Mouse (Mus musculus) stomach, embryonic 16.5 days (tissue): ENCODE measurements around the gene Thnsl2. TPM values are rescaled to one million over a fixed set of nuclear protein-coding genes. Genes with fewer than 3 reads are reported as not detected.
A peak's percentile ranks its signal among the peaks of the same experiment; 100 is the strongest.

Experiments
- ATAC-seq: fragments of 200-750 bp; cut with Nextera tagmentation; 2 replicates; pipeline ENCODE4 v1.8.0; 2017; ENCODE audit warnings: moderate number of reproducible peaks, moderate TSS enrichment; ENCODE audit not compliant: insufficient read depth, low FRiP score
- H3K27ac ChIP-seq: fragments of 300-500 bp; sonication (generic); 2 replicates; pipeline ENCODE4 v1.5.1; 2014; ENCODE audit warnings: low read length
- H3K27me3 ChIP-seq: fragments of 300-500 bp; sonication (generic); 2 replicates; pipeline ENCODE4 v1.6.1; 2014; ENCODE audit warnings: low read length, control low read depth, mixed read lengths; ENCODE audit not compliant: control insufficient read depth, insufficient read depth
- H3K36me3 ChIP-seq: fragments of 300-500 bp; sonication (generic); 2 replicates; pipeline ENCODE4 v1.6.1; 2014; ENCODE audit warnings: low read length; ENCODE audit not compliant: control insufficient read depth, insufficient read depth
- H3K4me1 ChIP-seq: fragments of 300-500 bp; sonication (generic); 2 replicates; pipeline ENCODE4 v1.6.1; 2014; ENCODE audit warnings: low read length, control low read depth, mixed read lengths; ENCODE audit not compliant: control insufficient read depth, insufficient read depth
- H3K4me2 ChIP-seq: fragments of 300-500 bp; sonication (generic); 2 replicates; pipeline ENCODE4 v1.6.1; 2014; ENCODE audit warnings: low read depth, low read length, mixed read lengths
- H3K4me3 ChIP-seq: fragments of 300-500 bp; sonication (generic); replicated peaks from 2 replicates; pipeline ENCODE4 v1.5.1; 2014; ENCODE audit warnings: mild to moderate bottlenecking, low read length
- H3K9ac ChIP-seq: fragments of 300-500 bp; sonication (generic); 2 replicates; pipeline ENCODE4 v1.6.1; 2014; ENCODE audit warnings: low read length
- H3K9me3 ChIP-seq: fragments of 300-500 bp; sonication (generic); replicated peaks from 2 replicates; pipeline ENCODE4 v1.6.1; 2016; ENCODE audit warnings: low read length, control low read depth; ENCODE audit not compliant: control insufficient read depth
- WGBS: fragments of 180-500 bp; shearing (Covaris S2); extraction: QIAGEN DNeasy Blood & Tissue Kit; methylation state at CpG from one replicate; pipeline ENCODE4 v1.1.7; 2014; 5-methylcytosine and 5-hydroxymethylcytosine counted together
- polyA plus RNA-seq: library from polyadenylated mRNA; unstranded; fragments of >200 nt; fragmentation: Nextera tagmentation; extraction: Ambion mirVana; gene quantifications from 2 replicates; pipeline ENCODE4 v1.2.1, GENCODE M21; 2015

Gene Thnsl2
- polyA plus RNA-seq, 1 experiment from 2014 or later: 12.7 TPM

DNA sequence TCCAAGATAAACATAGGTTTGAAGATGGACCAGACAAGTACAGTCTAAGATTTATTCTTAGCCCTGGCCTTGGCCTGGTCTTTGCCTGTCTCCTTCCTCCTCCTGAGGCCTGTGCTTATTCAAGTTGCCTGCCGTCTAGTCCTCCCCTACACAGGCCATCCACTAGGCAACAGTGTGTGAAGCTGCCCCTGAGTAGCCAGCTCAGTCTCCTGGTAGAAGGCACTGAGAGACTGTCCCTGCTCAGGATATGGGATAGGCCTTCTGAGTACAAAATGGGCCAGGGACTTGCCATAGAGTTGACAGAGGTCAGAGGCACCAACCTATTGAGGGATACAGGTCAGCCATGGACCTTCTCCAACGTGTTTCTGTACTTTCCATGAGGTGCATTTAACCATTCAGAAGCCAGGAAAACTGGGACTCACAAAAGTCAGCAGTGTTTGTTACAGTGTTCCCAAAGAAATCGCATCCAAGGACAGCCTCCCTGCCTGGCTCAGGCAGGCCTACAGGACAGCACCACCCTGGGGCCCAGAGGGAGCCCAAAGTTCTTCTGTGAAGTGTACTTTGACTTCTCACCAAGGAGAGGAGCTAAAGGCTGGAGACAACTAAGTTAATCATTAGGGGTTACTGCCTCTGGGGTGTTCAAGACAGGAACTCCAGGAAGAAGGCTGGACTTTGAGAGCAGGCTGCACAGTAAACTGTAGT, 1.2 kb upstream of the Thnsl2 start:
- Histone ChIP-seq H3K27me3 (no peaks in the 10 kb centered on the region), H3K27ac (peak overlapping the region; percentile 62), H3K4me1 (peaks cover 5% of the 10 kb centered on the region; the same call in 1 of the 2 replicates), H3K9ac (0 out of 2 replicates have a peak overlapping the region, but pooled peaks have one; percentile 6), H3K9me3 (no peaks in the 10 kb centered on the region), H3K36me3 (no peaks in the 10 kb centered on the region), H3K4me2 (no peak overlapping the region), H3K4me3 (no peak overlapping the region)
- ATAC-seq: no peak; the same call in 1 of the 2 replicates
- 50% methylated on average over 3 of the region's 3 CpGs for WGBS

DNA sequence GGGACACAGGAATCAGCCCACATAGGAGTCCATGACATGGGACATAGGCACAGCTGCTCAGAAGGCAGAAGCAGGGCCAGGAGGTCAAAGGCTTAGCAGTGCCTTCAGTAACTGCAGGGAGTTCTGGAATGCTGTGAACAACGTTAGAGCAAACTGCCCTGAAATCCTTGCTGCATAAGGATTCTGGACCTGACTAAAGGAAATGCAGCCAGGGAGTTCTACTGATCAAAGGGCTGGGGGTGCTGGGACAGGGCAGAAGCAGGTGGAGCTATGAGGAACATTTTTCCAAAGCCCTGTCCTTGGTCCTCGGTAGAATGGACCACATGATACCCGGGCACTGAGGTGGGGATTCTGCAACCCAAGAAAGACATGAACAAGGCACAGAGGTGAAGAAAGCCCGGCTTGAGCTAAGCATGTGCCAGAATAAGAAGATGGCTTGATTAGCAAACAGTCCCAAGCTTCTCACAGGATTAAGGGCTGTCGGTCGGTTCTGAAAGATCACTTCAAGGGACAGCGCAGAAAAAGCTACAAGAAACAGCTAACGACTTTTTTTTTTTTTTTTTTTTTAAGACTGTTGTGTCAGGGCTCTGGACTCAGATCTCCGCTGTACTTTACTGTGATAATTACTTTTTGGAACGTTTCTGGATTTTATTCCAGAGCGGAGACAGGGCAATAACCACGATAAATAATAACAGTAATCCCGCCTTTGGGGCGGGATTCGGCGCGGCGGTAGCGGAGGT, 915 bp downstream of the Thnsl2 start:
- Histone ChIP-seq H3K4me2 (peak overlapping the region; percentile 76), H3K27me3 (no peaks in the 10 kb centered on the region), H3K27ac (peak overlapping the region; percentile 85; the same call in 1 of the 2 replicates), H3K9me3 (no peaks in the 10 kb centered on the region), H3K4me3 (peak overlapping the region; percentile 63), H3K4me1 (peaks cover 5% of the 10 kb centered on the region; the same call in 1 of the 2 replicates), H3K9ac (peak overlapping the region; percentile 74), H3K36me3 (no peaks in the 10 kb centered on the region)
- WGBS: 2% methylated on average over 19 of the region's 19 CpGs
- no peak for ATAC-seq

DNA sequence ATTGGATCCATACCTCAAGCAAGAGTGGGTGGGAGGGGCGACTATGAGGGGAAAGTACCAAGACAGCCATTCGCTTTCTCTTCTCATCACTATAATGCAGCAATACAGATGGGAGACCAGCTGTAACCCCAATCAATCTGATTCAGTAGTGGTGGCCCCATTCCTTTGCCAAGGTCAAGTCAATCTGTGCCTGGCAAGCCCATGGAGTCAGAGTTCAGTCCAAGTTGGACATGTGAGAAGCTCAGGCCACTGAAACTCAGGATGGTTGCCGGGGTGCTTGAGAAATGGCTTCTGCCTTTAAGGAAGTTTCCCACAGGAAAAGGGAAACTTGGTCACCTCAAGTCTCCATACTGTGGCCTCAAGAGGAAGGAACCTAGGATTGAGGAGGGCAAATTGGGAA, 9.2 kb downstream of the Thnsl2 start:
- no peaks in the 10 kb centered on the region for H3K36me3 ChIP-seq
- WGBS: 84% methylated on average over 3 of the region's 3 CpGs
- H3K4me3 ChIP-seq: no peak overlapping the region
- H3K9me3 ChIP-seq: no peaks in the 10 kb centered on the region
- no peak overlapping the region for H3K27ac ChIP-seq
- H3K9ac ChIP-seq: no peak overlapping the region
- no peak overlapping the region for H3K4me2 ChIP-seq
- H3K27me3 ChIP-seq: no peaks in the 10 kb centered on the region
- H3K4me1 ChIP-seq: no peaks in the 10 kb centered on the region
- no peak for ATAC-seq

DNA sequence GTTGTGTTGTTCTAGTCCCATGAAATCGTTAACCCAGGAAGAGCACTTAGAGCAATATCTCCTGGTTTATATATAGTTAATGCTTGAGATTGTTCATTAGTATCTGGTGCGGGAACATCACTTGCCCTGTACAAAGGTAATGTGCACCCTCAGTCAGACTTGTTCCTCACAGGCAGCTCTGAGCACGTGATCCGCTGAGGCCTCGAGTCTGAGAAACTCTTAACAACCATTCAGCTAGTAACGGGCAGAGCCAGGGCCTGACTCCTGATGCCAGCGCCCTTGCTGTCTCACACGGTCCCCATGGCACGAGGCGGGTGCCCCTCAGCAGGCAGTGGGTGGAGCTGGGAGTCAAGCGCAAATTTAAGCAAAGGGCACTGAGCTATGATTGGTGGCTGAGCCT, 10.7 kb downstream of the Thnsl2 start:
- Histone ChIP-seq H3K4me1 (no peaks in the 10 kb centered on the region), H3K9me3 (no peaks in the 10 kb centered on the region), H3K27me3 (no peaks in the 10 kb centered on the region), H3K4me3 (no peak overlapping the region), H3K27ac (no peak overlapping the region), H3K4me2 (no peak overlapping the region), H3K36me3 (no peaks in the 10 kb centered on the region), H3K9ac (no peak overlapping the region)
- ATAC-seq: no peak
- WGBS: 81% methylated on average over 11 of the region's 11 CpGs

DNA sequence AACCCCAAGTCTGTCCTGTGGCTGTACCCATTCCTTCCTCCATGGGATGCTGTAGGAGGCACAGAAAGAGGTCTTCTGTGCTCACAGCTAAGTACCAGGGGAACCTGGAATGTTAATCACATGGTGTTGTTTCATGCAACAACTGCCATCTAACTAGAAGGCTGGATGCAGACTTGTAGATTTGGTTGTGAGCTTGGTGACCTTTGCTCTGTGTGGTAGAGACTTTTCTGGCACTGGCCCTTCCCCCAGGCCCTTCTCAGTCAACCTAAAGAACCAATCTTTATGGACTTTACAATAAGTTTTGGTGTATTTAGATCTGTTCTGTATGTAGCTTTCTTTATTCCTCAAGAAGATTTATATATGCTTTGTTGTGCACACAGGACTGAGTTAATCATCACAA, 13.2 kb downstream of the Thnsl2 start:
- Histone ChIP-seq H3K9me3 (no peaks in the 10 kb centered on the region), H3K36me3 (no peaks in the 10 kb centered on the region), H3K4me1 (no peaks in the 10 kb centered on the region), H3K4me3 (no peak overlapping the region), H3K27me3 (no peaks in the 10 kb centered on the region), H3K9ac (no peak overlapping the region), H3K27ac (no peak overlapping the region), H3K4me2 (no peak overlapping the region)
- no peak for ATAC-seq

DNA sequence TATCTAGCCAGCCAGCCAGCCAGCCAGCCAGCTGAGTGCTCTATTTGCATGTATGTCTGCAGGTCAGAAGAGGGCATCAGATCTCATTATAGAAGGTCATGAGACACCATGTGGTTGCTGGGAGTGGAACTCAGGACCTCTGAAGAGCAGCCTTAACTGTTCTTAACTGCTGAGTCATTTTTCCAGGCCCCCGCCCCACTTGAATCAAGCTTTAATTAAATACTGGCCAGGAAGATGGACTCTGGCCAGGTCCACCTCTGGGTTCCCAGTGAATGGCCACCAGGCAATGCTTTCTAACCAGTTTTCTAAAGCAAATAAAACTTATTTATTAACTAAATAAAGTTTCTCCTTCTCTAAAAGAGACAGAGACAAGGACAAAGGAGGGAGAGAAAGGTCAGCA, 14.0 kb downstream of the Thnsl2 start:
- H3K27ac ChIP-seq: no peak overlapping the region
- H3K4me2 ChIP-seq: no peak overlapping the region
- no peaks in the 10 kb centered on the region for H3K36me3 ChIP-seq
- no peaks in the 10 kb centered on the region for H3K27me3 ChIP-seq
- H3K9me3 ChIP-seq: no peaks in the 10 kb centered on the region
- no peak overlapping the region for H3K4me3 ChIP-seq
- no peak for ATAC-seq
- no peak overlapping the region for H3K9ac ChIP-seq
- 63% methylated on average over 1 of the region's 1 CpGs for WGBS
- H3K4me1 ChIP-seq: no peaks in the 10 kb centered on the region

DNA sequence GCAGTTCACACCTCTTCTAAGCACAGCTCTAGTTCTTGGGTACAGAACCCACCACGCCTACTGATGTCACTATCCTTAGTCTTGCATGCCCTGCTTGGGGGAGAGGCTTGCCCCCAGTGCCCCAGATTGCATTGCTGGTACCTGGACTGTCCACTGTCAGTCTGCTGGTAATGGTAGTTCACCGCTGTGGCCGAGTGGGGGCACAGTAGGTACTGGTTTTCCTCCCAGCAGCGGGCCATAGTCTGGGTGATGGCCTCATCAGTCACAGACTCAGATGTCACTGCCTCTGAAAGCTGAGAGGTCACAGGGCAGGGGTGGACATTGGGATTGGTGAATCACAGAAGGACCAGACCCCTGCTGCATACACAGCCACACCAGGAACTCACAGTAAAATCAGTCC, 15.2 kb downstream of the Thnsl2 start:
- Histone ChIP-seq H3K4me1 (no peaks in the 10 kb centered on the region), H3K9me3 (no peaks in the 10 kb centered on the region), H3K4me3 (no peak overlapping the region), H3K36me3 (no peaks in the 10 kb centered on the region), H3K4me2 (no peak overlapping the region), H3K27ac (no peak overlapping the region), H3K9ac (no peak overlapping the region), H3K27me3 (no peaks in the 10 kb centered on the region)
- WGBS: 45% methylated on average over 4 of the region's 4 CpGs
- no peak for ATAC-seq

DNA sequence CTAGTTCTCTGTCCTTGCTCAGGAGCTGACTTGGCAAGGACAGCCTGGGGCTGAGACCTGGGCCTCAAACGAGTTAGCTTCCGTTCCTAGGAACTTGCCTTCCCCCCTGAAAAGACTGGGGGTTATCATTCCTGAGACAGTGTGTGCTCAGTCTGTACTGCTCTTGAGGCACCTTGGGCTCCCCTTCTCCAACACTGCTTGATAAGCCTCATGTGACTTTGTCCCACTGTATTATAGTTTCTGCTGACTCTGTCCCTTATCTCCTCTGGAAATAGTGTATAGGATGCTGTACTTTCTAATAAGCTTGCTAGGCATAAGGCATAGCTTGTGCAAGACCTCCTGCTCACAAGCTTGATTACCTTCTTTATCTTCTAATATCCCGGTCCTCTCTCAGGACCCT, 17.9 kb downstream of the Thnsl2 start:
- Histone ChIP-seq H3K4me1 (no peaks in the 10 kb centered on the region), H3K27ac (no peak overlapping the region), H3K4me2 (no peak overlapping the region), H3K4me3 (no peak overlapping the region), H3K36me3 (no peaks in the 10 kb centered on the region), H3K9me3 (no peaks in the 10 kb centered on the region), H3K9ac (no peak overlapping the region), H3K27me3 (no peaks in the 10 kb centered on the region)
- ATAC-seq: 0 out of 2 replicates have a peak, but pooled peaks have one; percentile 47
- 62% methylated on average over 3 of the region's 3 CpGs for WGBS

DNA sequence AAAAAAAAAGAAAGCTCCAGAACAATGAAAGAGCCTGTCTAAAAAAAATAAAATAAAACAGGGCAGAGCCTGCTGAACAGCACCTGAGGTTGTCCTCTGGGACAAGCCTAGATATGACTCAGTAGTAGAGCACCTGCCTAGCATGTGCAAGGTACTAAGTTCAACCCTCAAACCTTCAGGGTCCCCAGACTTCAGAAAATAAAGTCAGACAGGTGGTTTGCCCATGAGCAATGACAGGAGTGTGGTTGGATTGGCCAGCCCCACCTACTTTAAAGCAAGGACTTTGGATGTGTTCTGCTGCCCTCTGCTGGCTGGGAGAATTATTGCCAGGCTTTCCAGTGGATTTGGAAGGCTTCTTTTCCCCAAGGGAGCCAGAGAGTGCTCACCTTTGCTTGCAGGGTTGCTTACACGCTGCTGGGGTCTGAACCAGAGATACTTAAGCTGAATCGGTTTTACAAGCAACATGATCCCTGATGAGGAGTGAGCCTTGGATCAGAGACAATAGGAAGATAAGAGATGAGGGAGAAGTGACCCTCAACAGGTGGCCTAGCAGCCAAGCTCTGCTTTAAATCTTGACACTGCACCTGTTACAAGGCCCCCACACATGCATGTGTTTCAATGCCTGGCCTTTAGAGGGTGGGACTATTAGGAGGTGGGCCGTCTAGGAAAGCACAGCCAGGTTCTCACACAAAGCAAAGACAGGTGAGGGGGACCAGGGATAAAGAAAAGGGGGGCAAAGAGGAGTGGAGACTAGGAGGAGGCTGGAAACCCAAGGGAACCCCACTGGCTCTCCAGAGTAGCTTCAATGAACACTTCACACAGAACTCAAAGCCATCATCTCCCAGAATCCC, 19.0 kb downstream of the Thnsl2 start:
- Histone ChIP-seq H3K36me3 (no peaks in the 10 kb centered on the region), H3K4me3 (no peak overlapping the region), H3K27me3 (no peaks in the 10 kb centered on the region), H3K4me2 (no peak overlapping the region), H3K27ac (no peak overlapping the region), H3K4me1 (no peaks in the 10 kb centered on the region), H3K9me3 (no peaks in the 10 kb centered on the region), H3K9ac (no peak overlapping the region)
- ATAC-seq: peak; percentile 70
- WGBS: 4% methylated on average over 3 of the region's 3 CpGs
